Mouse (Mus musculus) right cerebral cortex, postnatal 14 days (tissue): Measurements from ENCODE around the gene Psenen.

Experiments
- DNase-seq: peaks from one replicate; pipeline ENCODE4 v3.0.0; 2022

The Psenen gene

DNA sequence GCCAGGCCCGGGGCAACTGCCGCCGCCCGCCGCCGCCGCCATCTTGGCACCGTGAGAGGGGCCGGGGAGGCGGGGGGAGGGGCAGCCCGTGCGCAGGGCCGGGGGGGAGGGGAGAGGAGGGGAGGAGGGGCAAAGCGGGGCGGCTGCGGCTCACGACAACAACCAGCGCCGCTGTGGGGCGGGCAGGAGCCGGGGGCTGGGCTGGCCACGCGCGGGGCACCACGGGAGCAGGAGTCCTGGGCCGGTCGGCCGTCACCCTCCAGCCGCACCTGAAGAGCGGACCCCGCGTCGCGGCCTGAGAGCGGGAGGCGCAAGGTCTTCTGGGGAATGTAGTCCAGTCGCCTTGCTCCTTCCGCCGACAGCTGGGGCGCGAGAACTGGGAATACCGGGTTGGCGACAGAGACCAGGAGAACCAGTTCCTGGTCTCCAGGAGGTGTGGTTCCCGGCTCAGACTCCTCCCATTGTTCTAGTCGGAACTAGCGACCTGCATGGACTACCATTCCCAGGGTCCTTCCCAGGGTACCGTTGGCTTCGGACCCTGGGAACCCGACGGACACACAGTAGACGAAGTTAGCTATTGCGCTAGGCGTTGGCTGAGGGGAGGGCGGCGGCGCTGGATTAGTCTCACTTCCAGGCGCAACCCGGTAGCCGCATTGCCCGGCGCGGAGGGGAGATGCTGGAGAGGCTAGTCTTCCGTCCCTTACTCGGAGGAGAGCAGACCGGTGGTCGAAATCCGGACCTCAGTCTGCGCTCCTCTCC, 25.4 kb upstream of the Psenen start, which contains the start of gene Kmt2b:
Gene Kmt2b, minus strand, starts transcription at position 51 of the 759 bp plus-strand sequence.
- DNase-seq: peak; percentile 96

DNA sequence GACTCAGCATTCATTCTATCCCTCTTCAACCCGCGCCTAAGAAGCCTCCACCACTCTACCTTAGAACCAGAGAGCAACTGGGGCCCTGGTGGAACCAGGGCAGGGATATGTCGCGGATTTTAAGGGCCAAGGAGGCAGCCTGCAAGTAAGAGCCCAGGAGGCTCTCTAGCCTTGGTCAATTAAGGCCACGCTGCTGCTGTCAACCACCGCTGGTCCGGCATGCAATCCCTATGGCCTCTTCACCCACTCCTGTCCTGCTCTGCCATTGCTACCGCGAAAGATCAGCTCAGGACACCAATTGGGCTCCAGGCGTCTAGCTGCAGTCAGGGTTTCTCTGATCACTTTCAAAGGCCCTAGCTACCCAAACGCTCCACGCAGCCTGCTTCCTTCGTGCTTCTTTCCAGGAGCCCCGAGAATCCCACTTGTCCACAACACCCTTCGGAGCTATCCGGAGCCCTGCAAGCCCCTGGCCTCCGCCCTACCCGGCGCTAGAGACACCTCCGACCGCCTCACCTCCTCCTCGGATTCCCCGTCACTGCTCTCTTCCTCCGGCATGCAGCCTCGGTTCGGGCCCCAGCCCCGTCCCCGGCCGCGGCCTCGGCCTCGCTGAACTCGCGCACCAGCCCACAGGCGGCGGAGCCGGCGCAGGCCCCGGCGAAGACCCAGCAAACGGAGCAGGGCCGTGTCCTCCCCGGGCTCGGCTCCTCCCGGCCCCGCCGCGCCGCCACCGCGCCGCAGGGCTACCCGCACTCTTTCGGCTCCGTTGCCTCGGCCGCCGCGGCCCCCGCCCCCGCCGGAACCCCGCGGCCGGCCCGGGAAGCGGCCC, 24.6 kb upstream of the Psenen start:
- DNase-seq: peak; percentile 53

DNA sequence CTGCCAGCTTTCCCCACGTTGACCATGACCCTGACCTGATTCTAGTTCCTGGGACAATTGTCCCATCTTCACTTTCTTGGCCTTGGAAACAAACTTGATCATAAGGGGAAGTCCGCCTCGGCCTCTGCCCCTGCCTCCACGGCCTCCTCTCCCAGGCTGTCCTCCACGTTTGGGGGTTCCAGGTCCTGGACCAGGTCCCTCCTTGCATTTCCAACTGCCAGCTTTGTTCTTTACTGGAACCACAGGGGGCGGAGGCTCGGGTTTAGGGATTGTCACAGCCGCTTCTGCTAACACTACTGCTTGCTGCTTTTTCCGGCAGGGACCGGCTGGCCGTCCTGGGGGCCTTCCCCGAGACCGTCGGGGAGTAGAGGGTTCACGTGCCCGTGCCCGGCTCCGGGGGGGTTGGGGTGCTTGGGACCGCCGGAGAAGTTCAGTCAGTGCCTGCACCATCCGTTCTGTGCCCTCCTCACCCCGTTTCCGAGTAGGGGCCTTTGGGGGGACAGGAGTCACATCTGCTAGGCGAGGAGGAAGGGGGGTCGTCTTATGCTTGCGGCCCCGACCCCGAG, 23.1 kb upstream of the Psenen start:
- DNase-seq: no peak

DNA sequence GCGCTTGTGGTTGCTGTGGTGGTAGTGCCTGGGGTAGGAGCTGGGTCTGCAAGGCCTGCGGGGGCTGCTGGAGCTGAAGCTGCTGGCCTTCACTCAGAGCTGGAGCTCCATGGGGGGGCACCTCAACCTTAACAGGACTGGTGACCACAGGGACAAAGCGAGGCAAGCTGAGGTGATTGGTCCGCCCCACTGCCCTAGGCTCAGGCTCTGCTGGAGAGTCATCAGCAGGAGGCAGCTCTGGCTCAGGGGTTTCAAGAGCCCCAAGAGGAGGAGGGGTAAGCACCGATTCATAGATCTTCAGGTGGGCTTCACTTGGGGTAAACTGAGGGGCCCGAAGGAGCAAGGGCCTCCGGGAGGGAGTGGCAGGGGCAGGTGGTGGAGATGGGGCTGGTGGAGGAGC, 21.7 kb upstream of the Psenen start:
- DNase-seq: no peak

DNA sequence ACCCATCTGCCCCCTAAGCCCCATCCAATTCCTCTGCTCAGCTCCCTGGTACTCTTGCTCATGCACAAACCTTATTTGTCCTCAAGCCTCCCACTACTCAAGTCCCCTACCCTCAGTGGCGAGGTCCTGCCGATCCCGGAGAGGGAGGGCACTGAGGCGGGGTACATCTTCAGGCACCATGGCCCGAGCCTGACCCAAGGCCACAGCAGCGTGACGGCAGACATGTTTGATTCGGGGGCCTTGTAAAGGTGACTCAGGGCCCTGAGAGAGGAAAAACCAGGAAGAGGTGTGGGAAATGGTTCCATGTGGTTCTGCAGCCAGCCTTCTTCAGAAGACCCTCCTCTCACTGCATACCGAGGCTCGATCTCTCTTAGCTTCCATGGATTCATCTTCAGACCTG, 20.9 kb upstream of the Psenen start:
- DNase-seq: no peak

DNA sequence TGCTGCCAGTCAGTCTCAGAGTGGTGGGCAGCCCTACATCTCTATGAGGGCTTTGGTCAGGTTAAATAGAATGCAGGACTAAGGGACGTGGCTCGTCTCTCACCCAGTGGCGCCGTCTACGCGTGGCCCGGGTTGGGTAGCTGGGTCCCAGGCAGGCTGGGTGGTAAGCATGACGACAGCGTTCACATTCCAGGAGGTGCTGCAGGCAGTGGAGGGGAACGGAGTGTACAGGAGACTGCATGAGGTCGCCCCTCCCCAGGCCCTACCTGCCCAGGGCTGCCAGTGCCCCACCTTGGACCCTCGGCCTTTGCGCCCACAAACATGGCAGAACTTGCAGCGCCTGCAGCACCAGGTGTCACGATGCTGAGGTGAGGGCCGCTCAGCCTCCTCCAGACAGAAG, 18.1 kb upstream of the Psenen start:
- DNase-seq: no peak

DNA sequence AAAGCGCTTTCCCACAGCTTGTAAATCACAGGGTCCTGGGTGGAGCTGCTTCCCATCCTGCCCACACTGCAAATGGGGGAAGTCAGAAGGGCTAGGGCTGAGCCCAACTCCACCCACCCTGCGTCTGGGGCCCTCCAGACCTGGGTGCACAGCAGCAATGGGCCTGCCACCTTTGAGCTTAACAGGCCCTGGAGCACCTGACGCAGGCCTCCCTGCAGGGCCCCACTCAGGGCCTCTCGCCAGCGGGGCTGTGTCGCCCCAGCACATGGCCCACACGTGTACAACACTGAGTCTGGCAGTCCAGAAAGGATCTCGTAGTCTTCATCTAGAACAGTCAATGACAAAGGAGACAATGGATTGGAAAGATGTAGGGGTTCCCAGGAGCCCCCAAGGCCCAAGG, 16.5 kb upstream of the Psenen start:
- no peak for DNase-seq

DNA sequence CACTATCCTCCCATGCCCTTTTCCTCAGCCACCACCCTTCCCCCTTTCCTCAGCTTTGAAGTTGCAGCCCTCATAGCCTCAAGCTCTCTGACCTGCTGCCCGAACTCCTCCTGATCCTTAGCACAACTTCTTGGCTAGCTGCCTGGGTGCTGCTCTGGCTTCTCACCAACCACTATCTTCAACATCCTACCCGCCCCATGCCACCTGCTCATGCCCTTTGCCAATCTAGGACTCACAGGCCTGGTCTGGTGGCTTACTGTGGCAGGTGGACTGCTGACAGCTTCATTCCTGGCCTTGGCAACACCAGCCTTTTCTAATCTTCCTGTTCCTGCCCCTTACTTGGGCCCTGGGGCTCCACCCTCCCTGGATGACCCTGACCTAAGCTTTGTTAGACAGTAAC, 9.5 kb upstream of the Psenen start:
- no peak for DNase-seq

DNA sequence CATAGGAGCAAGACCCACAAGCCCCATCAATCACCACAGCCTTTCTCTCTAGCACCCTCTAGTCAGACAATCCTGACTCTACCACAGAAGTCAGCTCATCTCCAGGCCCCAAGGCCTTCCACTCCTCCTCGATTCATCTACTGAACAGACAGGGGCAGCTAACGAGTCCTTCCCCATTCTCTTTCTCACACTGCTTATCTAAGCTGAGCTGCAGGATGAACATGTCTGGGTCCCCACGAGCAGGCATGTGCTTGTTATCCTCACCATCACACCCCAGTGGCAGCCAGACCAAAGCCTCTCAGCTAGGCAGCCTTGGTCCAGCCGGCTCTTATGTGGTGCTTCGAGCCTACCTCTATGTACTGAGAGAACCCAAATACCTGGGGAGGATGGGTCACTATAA, 9.0 kb upstream of the Psenen start:
- DNase-seq: no peak

DNA sequence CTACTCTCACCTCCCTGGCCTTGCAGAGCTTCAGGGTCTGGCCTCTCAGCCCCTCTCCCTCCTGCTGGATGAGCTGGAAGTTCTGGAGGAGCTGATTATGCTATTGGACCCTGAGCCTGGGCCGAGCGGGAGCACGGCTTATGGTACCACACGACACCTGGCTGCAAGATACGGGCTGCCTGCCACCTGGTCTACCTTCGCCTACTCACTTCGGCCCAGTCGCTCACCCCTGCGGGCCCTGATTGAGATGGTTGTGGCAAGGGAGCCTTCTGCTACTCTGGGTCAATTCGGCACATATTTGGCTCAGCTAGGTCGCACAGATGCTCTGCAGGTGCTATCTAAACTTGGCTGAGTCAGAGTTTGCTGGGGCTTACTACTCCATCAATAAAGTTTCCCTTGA, 4.1 kb upstream of the Psenen start:
- no peak for DNase-seq

DNA sequence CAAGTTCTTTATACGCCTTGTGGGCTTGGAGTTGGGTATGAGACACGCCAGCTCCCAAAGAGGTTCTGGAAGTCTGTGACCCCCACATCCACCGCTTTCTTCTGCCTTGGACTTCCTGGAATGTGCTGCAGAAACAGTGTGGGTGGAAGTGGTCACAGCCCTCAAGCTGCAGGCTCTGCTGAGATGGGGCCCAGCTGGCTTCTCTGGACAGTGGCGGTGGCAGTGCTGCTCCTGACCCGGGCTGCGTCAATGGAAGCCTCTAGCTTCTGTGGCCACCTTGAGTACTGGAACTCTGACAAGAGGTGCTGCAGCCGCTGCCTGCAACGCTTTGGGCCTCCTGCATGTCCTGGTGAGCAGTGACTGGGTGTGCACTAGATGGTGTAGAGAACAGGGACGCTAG, 2.6 kb upstream of the Psenen start:
- DNase-seq: no peak

DNA sequence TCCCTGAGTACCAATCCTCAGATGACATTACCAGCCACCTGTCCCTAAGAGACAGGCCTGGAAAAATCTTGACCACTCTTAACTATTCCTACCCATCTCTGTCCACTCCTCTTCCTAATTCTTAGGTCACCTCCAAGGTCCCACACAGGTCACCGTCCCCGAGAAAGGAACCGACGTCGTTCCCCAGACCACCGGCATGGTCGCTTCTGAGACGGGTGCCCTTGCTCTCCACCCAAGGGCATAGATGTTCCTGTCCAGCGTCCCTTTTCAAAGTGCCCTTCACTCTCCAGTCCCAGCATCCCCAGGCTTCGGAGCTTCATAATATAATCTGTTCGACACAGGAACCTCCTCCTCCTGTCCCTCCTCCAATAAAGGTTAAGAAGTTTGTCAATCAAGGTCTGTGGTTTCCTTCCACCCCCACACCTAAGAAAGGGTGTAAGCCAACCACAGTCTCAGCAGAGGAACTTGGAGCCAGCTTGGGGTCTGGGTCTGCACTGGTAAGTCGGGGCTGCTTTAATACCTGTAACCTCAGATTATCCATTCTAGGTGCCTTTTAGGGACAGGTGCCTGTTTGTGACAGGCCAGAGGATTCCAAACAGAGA, 1.6 kb upstream of the Psenen start, which contains the start of gene Igflr1:
Gene Igflr1, plus strand, starts transcription at position 458 of the 602 bp plus-strand sequence.
- DNase-seq: no peak

DNA sequence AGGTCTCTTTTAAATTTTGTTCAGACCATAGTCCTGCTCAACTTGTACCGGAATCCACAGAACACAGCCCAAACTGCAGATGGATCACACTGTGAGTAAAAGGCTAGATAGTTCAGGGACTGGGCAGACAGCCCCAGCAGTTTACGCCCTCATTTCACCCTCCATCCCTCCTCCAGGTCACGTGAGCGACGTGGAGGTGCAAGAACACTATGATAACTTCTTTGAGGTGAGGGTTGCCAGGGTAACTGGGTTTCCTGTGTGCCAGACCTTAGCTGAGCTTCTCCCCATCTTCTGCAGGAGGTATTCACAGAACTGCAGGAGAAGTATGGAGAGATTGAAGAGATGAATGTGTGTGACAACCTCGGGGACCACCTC, 466 bp upstream of the Psenen start:
- DNase-seq: no peak

DNA sequence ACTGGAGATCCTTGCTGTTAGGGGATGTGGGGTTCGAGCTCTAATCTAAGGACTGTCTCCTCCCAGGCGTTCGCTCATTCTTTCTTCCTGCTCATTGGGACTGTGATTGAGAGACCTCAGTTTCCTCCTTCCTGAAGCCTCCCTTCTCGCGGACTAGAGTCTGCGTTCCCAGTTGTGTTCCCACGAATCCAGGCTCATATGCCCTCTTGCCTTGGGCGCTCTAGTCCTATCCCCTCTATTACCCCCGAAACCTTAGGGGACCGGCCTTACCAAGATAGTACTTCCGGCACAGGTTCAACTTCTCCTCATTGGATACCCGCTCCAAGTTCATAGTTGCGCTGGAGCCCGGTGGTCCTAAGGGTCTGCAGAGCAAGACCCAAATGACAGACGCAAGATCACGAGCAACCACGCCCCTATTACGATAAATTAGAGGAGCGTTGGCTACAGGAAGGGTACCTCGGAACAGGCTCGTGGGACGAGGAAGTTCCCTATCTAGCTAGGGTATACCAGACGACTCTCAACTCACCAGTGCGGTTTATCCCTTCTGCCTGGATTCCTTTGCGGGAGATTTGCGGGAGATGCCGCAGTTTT, 806 bp downstream of the Psenen start:
- no peak for DNase-seq

DNA sequence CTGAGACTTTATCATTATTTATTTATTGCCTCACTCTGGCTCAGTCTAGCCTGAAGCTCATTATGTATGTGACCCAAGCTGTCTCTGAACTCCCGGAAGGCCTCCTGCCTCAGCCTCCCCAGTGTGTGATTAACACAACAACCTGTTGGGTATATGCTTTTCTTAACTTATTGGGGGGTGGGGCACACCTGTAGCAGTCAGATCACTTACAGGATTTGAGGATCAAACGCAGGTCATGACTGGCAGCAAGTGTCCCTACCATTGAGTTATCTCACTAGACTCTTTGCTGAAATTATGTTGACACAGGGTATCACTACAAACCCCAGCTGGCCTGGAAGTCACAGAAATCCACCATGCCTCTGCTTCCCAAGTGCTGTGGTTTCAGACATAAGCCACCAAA, 3.1 kb downstream of the Psenen start:
- no peak for DNase-seq

DNA sequence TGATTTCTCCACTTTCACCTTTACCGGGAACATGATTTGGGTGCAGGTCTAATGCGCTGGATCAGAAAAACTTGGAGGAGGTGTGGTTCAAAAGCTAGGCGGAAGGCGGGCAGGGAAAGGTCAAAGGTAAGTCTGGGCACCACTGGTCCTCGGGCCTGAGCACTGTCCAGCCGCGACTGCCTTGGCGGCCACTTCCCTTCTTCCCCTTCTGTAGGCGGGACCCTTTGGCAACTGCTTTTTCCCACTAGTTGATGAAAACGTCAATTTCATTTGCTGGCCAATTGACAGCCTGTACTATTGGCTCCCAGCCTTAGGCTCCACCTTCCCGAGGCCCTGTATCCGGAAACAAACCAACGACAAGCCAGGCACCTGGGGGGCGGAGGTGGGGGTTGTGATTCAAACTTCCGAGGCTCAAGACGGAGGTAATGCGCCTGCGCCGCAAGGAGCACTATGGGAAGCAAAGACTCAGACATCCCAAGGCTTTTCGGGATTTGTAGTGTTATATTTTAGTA, 3.9 kb downstream of the Psenen start, which contains the start of gene Lin37:
Gene Lin37, minus strand, starts transcription at position 396 of the 512 bp plus-strand sequence.
- DNase-seq: peak; percentile 93

DNA sequence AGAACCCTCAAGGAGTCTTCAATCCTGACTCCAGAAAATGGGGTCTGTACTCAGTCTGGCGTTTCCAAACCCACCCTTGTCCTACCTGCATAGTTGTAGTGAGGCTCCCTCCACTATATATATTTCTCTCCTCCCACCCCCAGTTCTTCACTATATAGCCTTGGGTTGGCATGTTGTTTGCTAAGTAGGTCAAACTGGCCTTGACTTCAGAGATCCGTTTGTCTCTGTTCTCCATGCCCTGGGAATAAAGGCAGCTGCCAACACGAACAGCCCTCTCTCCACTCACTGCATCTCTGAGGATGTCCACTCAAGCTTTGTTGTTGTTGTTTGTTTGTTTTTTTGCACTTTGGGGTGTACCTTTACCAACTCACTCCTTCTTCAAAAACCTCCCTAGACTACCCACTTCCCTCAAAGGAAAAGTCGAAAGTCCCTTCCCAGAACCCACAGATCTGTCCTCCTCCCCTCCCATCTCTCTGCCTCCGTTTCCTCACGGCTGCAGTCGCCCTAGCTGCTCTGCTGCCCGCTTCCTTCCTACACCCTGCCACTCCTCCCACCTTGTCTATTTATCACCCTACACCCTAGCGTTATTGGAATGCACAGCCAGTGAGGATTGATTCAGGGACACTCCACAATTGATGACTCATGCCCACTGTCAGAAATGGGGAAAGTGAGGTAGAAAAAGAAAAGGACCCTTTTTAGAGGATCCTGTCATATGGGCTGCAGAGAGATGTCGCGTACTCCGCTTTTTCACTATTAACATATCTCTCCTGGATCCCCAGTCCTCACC, 4.6 kb downstream of the Psenen start:
- no peak for DNase-seq

DNA sequence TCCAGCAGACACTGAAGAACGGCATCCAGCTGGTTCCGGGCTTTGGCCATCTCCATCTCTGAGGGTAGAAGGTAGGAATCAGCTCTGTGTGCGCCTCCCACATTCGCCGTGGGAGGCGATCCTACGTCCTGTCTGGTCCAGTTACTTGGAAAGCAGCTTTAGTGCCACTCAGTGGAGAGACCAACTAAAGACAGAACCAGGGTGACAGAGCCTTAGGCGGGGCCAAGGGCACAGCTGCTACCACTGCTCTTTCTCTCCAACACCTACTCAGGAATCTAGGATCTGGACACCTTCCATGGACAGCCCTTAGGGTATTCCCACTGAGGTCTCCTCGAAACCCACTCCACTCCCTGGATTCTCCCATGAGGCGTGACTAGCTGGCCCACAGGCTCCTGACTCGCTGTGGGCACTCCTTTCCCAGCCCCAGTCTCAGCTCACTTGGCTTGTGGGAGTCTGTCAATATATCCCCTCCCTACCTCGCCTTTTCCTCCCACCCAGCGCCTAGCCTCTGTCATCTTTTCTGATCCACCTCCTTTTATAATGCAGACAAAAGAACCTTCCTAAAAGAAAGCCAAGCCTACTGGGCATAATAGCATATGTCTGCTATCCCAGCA, 5.4 kb downstream of the Psenen start:
- DNase-seq: no peak

DNA sequence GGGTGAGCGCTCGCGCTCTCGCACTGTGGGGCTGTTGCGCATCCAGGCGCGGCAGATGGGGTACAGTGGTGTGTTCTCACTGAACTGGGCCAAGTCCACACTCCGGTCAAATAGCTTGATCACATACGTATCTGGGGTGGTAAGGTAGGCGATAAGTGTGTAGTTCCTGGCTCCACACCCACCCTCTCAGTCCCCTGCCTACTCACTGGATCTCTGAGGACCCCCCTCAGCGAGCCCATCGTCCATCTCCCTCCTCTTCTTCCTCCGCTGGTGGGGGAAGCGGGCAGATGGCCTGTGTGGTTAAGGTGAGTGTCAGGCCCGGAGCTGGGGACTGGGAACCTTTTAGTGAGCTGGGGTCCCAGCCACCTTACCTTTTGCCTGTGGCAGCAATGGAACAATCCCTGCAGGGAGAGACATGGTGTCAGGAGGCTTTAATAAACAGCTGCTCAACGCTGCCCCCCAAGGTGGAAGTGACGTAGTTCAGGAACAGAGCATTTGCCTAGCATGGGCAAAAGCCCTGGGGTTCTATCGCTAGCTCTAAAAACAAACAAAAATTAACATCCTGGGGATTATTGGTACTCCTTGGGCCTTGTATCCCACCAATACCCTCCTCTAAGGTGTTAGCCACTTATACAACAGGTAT, 6.4 kb downstream of the Psenen start:
- DNase-seq: no peak

DNA sequence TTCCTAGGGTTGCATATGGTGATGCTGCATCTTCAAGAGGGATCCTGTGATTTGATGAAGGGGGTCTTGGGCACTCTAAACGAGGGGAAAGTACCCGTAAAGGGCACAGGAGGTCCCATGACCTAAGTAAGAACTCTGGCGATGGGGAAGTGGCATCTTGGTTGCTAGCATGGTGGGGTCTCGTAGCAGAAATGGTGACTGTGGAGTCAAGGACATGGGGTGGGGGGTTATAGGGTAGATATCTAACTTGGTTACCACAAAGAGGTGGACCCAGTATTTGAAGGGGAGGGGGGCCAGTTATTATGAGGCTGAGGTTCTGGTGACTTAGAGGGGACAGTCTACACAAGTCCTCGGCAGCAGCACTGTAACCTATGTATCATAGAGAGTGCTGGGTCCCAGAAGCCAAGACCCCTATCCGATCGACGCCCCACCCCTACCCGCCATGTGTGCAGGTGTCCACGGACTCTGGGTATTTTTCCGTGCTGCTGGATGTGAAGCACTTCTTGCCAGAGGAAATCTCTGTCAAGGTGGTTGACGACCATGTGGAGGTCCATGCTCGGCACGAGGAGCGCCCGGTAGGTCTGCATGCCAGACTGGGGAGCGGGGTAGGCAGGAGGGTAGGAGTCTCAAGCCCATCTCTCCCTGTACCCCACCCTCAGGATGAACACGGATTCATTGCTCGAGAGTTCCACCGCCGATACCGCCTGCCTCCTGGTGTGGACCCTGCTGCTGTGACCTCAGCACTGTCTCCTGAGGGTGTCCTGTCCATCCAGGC, 9.4 kb downstream of the Psenen start:
- no peak for DNase-seq
